Mouse (Mus musculus) MEL (cell line): ENCODE results near the gene Ddx19a. TPM values are rescaled to one million over a fixed set of nuclear protein-coding genes. Genes with fewer than 3 reads are reported as not detected.

Experiments
- DNase-seq: peaks from one replicate; pipeline ENCODE4 v3.0.0; 2011; ENCODE audit warnings: low read depth, low spot score
- H3K27ac ChIP-seq: 2 replicates; pipeline ENCODE4 v1.5.1; 2012; ENCODE audit warnings: low read depth, mild to moderate bottlenecking, control low read depth, low read length, moderate library complexity; ENCODE audit not compliant: control insufficient read depth
- H3K27me3 ChIP-seq, 2 experiments: fragments of 150-350 bp in 1 of 2; sonication (generic) in 1 of 2; 2 replicates each; pipeline ENCODE4 v1.6.1; 2012; ENCODE audit warnings: low read length in 2 of 2, mild to moderate bottlenecking in 2 of 2, improper control_type of control experiment in 1 of 2, moderate library complexity in 1 of 2; ENCODE audit not compliant: insufficient read depth in 2 of 2, control insufficient read depth in 1 of 2
- H3K36me3 ChIP-seq, 2 experiments: 2 replicates each; pipeline ENCODE4 v1.6.1; 2012 to 2014; ENCODE audit warnings: low read length in 2 of 2, improper control_type of control experiment in 1 of 2, inconsistent platforms in 1 of 2, mild to moderate bottlenecking in 1 of 2; ENCODE audit not compliant: insufficient read depth in 2 of 2, control insufficient read depth in 1 of 2
- H3K4me1 ChIP-seq, 2 experiments: fragments of 150-350 bp in 1 of 2; sonication (generic) in 1 of 2; 2 replicates each; pipeline ENCODE4 v1.6.1; 2012; ENCODE audit warnings: low read length in 2 of 2, improper control_type of control experiment in 1 of 2, mild to moderate bottlenecking in 1 of 2; ENCODE audit not compliant: insufficient read depth in 2 of 2, control insufficient read depth in 1 of 2
- H3K4me3 ChIP-seq, 2 experiments: fragments of 150-350 bp in 1 of 2; sonication (generic) in 1 of 2; 2 replicates each; pipeline ENCODE4 v1.5.1; 2012; ENCODE audit warnings: low read depth in 2 of 2, low read length in 2 of 2, mild to moderate bottlenecking in 2 of 2, moderate library complexity in 2 of 2, control low read depth in 1 of 2, improper control_type of control experiment in 1 of 2; ENCODE audit not compliant: control insufficient read depth in 1 of 2, insufficient read depth in 1 of 2
- H3K79me2 ChIP-seq: 2 replicates; pipeline ENCODE4 v1.6.1; 2012; ENCODE audit warnings: mild to moderate bottlenecking, low read length, moderate library complexity; ENCODE audit not compliant: control insufficient read depth, poor library complexity, insufficient read depth
- H3K9ac ChIP-seq: 2 replicates; pipeline ENCODE4 v1.6.1; 2012; ENCODE audit warnings: low read depth, mild to moderate bottlenecking, control low read depth, low read length, moderate library complexity; ENCODE audit not compliant: control insufficient read depth, poor library complexity, severe bottlenecking
- H3K9me3 ChIP-seq: fragments of 150-350 bp; sonication (generic); replicated peaks from 2 replicates; pipeline ENCODE4 v1.6.1; 2012; ENCODE audit warnings: mild to moderate bottlenecking, low read length, improper control_type of control experiment, moderate library complexity; ENCODE audit not compliant: insufficient read depth
- CHD1 ChIP-seq: IDR thresholded peaks from 2 replicates; pipeline ENCODE4 v1.6.1; 2012; ENCODE audit warnings: low read depth, mild to moderate bottlenecking, inconsistent platforms, low read length, improper control_type of control experiment
- E2F4 ChIP-seq: IDR thresholded peaks from 2 replicates; pipeline ENCODE4 v1.6.1; 2011; ENCODE audit warnings: low read depth, low read length, improper control_type of control experiment, borderline replicate concordance
- ELF1 ChIP-seq: IDR thresholded peaks from 2 replicates; pipeline ENCODE4 v1.6.1; 2014; ENCODE audit warnings: low read depth, mild to moderate bottlenecking, inconsistent platforms, low read length, improper control_type of control experiment, moderate library complexity
- ETS1 ChIP-seq: IDR thresholded peaks from 2 replicates; pipeline ENCODE4 v1.6.1; 2012; ENCODE audit warnings: low read depth, mild to moderate bottlenecking, inconsistent platforms, low read length, improper control_type of control experiment, moderate library complexity
- JUND ChIP-seq: IDR thresholded peaks from 2 replicates; pipeline ENCODE4 v1.6.1; 2011; ENCODE audit warnings: low read depth, mild to moderate bottlenecking, improper control_type of control experiment, low read length
- MAFK ChIP-seq: IDR thresholded peaks from 2 replicates; pipeline ENCODE4 v1.6.1; 2011; ENCODE audit warnings: low read depth, mild to moderate bottlenecking, low read length, improper control_type of control experiment, borderline replicate concordance
- MXI1 ChIP-seq: IDR thresholded peaks from 2 replicates; pipeline ENCODE4 v1.6.1; 2011; ENCODE audit warnings: mild to moderate bottlenecking, low read depth, low read length, improper control_type of control experiment
- NRF1 ChIP-seq: IDR thresholded peaks from 2 replicates; pipeline ENCODE4 v1.6.1; 2014; ENCODE audit warnings: low read depth, mild to moderate bottlenecking, inconsistent platforms, low read length, improper control_type of control experiment, moderate library complexity; ENCODE audit not compliant: poor library complexity, insufficient read depth, severe bottlenecking
- POLR2AphosphoS5 ChIP-seq: IDR thresholded peaks from 2 replicates; pipeline ENCODE4 v1.6.1; 2012; ENCODE audit warnings: low read depth, borderline replicate concordance, mild to moderate bottlenecking, inconsistent platforms, low read length, moderate library complexity, mixed read lengths
- RAD21 ChIP-seq: IDR thresholded peaks from 2 replicates; pipeline ENCODE4 v1.6.1; 2011; ENCODE audit warnings: mild to moderate bottlenecking, low read depth, low read length, improper control_type of control experiment
- TCF12 ChIP-seq: IDR thresholded peaks from 2 replicates; pipeline ENCODE4 v1.6.1; 2014; ENCODE audit warnings: low read depth, mild to moderate bottlenecking, inconsistent platforms, low read length, improper control_type of control experiment, moderate library complexity
- USF2 ChIP-seq, 2 experiments: IDR thresholded peaks; 2 replicates each; pipeline ENCODE4 v1.6.1; 2011 to 2012; ENCODE audit warnings: improper control_type of control experiment in 2 of 2, low read length in 2 of 2, borderline replicate concordance in 1 of 2, inconsistent platforms in 1 of 2, low read depth in 1 of 2, mild to moderate bottlenecking in 1 of 2; ENCODE audit not compliant: insufficient read depth in 1 of 2
- ZKSCAN1 ChIP-seq: IDR thresholded peaks from 2 replicates; pipeline ENCODE4 v1.6.1; 2012; ENCODE audit warnings: low read depth, mild to moderate bottlenecking, inconsistent platforms, low read length, improper control_type of control experiment, moderate library complexity
- polyA plus RNA-seq, 2 experiments: library from polyadenylated mRNA; stranded (reverse) in 1 of 2; unstranded in 1 of 2; fragments of >175 nt in 1 of 2; fragments of >200 nt in 1 of 2; gene quantifications; 2 replicates each; pipeline versions ENCODE4 v1.2.1 to v1.2.4; 2012; ENCODE audit warnings: low replicate concordance in 2 of 2, low read depth in 1 of 2; ENCODE audit not compliant: insufficient read length in 2 of 2, insufficient read depth in 1 of 2, missing spikeins in 1 of 2
- total RNA-seq: library from RNA; depleted of rRNA; stranded (reverse); fragments of 300-350 nt; gene quantifications from 2 replicates; pipeline ENCODE4 v1.2.3, GENCODE M21; 2012

Ddx19a gene
- total and polyA plus RNA-seq, 3 experiments = 17.0 to 168 (median 59.0) TPM

DNA sequence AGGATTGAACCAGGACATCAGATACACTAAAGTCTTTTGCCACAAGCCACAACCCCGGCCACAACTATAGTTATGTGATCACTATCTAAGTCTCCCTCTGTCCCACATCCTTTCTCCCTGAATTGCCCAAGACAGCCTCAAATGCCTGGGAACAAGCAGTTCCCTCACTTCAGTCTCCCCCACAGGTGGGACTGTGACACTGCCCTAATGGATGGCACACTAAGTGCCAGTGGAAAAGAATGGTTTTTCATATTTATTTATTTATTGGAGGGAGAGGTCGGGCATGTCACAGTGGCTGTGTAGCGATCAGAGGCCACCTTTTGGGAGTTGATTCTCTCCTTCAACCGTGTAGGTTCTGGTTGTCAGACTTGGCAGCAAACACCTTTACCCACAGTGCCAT lies 51.9 kb downstream of the Ddx19a start:
- no peak overlapping the region for H3K9ac ChIP-seq
- peaks cover 5 to 9% of the 10 kb centered on the region in 2 experiments for H3K4me1 ChIP-seq
- DNase-seq = no peak
- no peaks in the 10 kb centered on the region for H3K27me3 ChIP-seq
- no peak overlapping the region for H3K4me3 ChIP-seq
- H3K36me3 ChIP-seq = peaks cover 0 to 8% of the 10 kb centered on the region in 2 experiments; a peak in 2 of 4 replicates
- no peaks in the 10 kb centered on the region for H3K9me3 ChIP-seq
- H3K79me2 ChIP-seq = no peaks in the 10 kb centered on the region
- no peak overlapping the region for H3K27ac ChIP-seq
- TF ChIP-seq CHD1 (no peak), MAFK (no peak), NRF1 (no peak)

DNA sequence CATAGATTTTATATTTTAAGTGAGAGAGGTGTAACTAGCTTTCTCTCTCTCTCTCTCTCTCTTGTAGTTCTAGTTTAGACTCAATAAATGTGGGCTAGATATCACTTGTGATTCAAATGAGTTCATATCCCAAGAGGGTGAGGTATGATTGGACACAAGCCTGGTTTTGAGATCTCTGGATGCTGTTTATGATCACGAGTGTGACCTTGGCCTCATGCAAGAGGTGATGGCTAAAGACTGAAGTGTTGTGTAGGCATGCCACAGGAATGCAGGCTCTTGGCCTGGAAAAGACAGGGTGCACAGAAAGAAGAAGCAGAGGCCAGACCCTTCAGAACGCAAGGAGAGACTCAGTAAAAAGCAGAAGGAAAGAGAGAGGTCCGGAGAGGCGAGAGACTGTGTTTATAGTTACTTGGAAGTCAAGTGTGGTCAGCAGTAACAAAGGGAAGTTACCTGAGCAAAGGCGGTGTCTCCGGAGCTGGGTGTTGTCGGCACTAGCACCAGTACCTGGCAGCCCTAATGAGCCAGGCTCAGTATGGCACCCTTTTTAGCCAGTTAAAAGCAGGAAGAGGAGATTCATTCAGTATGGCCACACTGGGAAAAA lies 53.2 kb downstream of the Ddx19a start:
- DNase-seq = no peak
- Histone ChIP-seq H3K4me3 (no peak overlapping the region), H3K27ac (no peak overlapping the region)
- no peak for TF ChIP-seq RAD21
- TF ChIP-seq ZKSCAN1 = no peak
- TF ChIP-seq POLR2AphosphoS5 = no peak
- TF ChIP-seq ELF1 = no peak
- no peak for TF ChIP-seq MXI1
- no peak for TF ChIP-seq NRF1
- no peak for TF ChIP-seq JUND
- TF ChIP-seq E2F4 = no peak
- TF ChIP-seq MAFK = no peak
- TF ChIP-seq ETS1 = no peak
- TF ChIP-seq TCF12 = no peak
- TF ChIP-seq USF2 (IDR thresholded peaks at IDR 0.05; ENCODE audit: borderline replicate concordance in 1 of 2, insufficient read depth in 1 of 2, low read depth in 1 of 2, low read length in 2 of 2) = no peak
- TF ChIP-seq, all 39 proteins: peak for 0
- peaks cover 17 to 22% of the 10 kb centered on the region in 2 experiments for H3K4me1 ChIP-seq
- H3K36me3 ChIP-seq = peaks cover 0 to 20% of the 10 kb centered on the region in 2 experiments; a peak in 2 of 4 replicates
- H3K9ac ChIP-seq = no peak overlapping the region
- no peaks in the 10 kb centered on the region for H3K27me3 ChIP-seq
- H3K9me3 ChIP-seq = no peaks in the 10 kb centered on the region
- no peaks in the 10 kb centered on the region for H3K79me2 ChIP-seq
